ENCODE assay signal across 10 mouse cellular contexts in genomic region chr4:45844355-45844754, GRCm38 (mm10). TPM values are rescaled to one million over a fixed set of nuclear protein-coding genes. Genes with fewer than 3 reads are reported as not detected.
A peak's percentile ranks its signal among the peaks of the same experiment; 100 is the strongest.
DNase-seq lines count a peak whose midpoint lies in the region; ATAC-seq and TF ChIP-seq lines count a peak whose summit lies in the region.
"Had no signal": no experiment of that assay in that cellular context is flagged by ENCODE, and none has a peak within 500 bp of the region (broad histone marks: within the 10 kb centered on the region; RNA-seq: fewer than 3 reads in every experiment).

No protein-coding gene starts in this region.

- TF ChIP-seq POLR2A in small intestine, adult 2 months (IDR thresholded peaks at IDR 0.05; ENCODE audit: low read depth, low read length): no peak

- no peaks in the 10 kb centered on the region for H3K36me3 ChIP-seq in heart, postnatal 0 days (replicated peaks; ENCODE audit: control insufficient read depth, insufficient read depth, low read length)
- no peaks in the 10 kb centered on the region for H3K36me3 ChIP-seq in heart, embryonic 10.5 days
- no peaks in the 10 kb centered on the region for H3K36me3 ChIP-seq in forebrain, embryonic 12.5 days (replicated peaks)
- H3K36me3 ChIP-seq in small intestine, adult 2 months (ENCODE audit: control insufficient read depth, insufficient read depth, low read length): no peaks in the 10 kb centered on the region
- H3K36me3 ChIP-seq: embryonic facial prominence, embryonic 12.5 days had no signal

- no peak for DNase-seq in heart, postnatal 0 days (ENCODE audit: low spot score)
- no peak for DNase-seq in heart, embryonic 10.5 days (ENCODE audit: low spot score)
- DNase-seq in urinary bladder, postnatal 14 days (ENCODE audit: low spot score): peak; percentile 24
- no peak for DNase-seq in urinary bladder, adult 18-20 months (ENCODE audit: low spot score in 2 of 2)
- DNase-seq in lung, postnatal 10 days: peak; percentile 29
- DNase-seq in ovary, postnatal 14 days (ENCODE audit: low spot score): no peak

- no peak overlapping the region for H3K27ac ChIP-seq in heart, postnatal 0 days (ENCODE audit: low read depth)
- H3K27ac ChIP-seq in heart, embryonic 10.5 days: no peak overlapping the region
- H3K27ac ChIP-seq in forebrain, embryonic 12.5 days: no peak overlapping the region
- no peak overlapping the region for H3K27ac ChIP-seq in small intestine, adult 2 months (ENCODE audit: insufficient read depth, low read depth, low read length)
- H3K27ac ChIP-seq: embryonic facial prominence, embryonic 12.5 days had no signal

- no peak overlapping the region for H3K4me3 ChIP-seq in heart, postnatal 0 days (ENCODE audit: low read depth, low read length)
- H3K4me3 ChIP-seq in heart, embryonic 10.5 days: no peak overlapping the region
- no peak overlapping the region for H3K4me3 ChIP-seq in forebrain, embryonic 12.5 days (replicated peaks)
- no peak overlapping the region for H3K4me3 ChIP-seq in small intestine, adult 2 months (ENCODE audit: low read depth, low read length)
- H3K4me3 ChIP-seq: embryonic facial prominence, embryonic 12.5 days had no signal

- no peak overlapping the region for H3K9ac ChIP-seq in heart, postnatal 0 days (replicated peaks; ENCODE audit: low read depth, low read length)
- H3K9ac ChIP-seq in forebrain, embryonic 12.5 days: no peak overlapping the region
- H3K9ac ChIP-seq: embryonic facial prominence, embryonic 12.5 days had no signal

- WGBS in heart, postnatal 0 days: 48% methylated on average over 14 of the region's 14 CpGs
- 39% methylated on average over 14 of the region's 14 CpGs for WGBS in heart, embryonic 10.5 days
- WGBS in forebrain, embryonic 12.5 days: 46% methylated on average over 14 of the region's 14 CpGs
- 48% methylated on average over 14 of the region's 14 CpGs for WGBS in small intestine, adult 2 months

- H3K27me3 ChIP-seq in heart, postnatal 0 days (ENCODE audit: control insufficient read depth, insufficient read depth, low read length): 0 out of 2 replicates have a peak, but pooled peaks cover 4% of the 10 kb centered on the region
- H3K27me3 ChIP-seq in heart, embryonic 10.5 days (ENCODE audit: insufficient read depth, poor library complexity, severe bottlenecking): peaks cover 41% of the 10 kb centered on the region
- peaks cover 13% of the 10 kb centered on the region; the same call in 1 of the 2 replicates for H3K27me3 ChIP-seq in forebrain, embryonic 12.5 days
- H3K27me3 ChIP-seq in small intestine, adult 2 months (ENCODE audit: control insufficient read depth, insufficient read depth, low read length): no peaks in the 10 kb centered on the region

- H3K4me1 ChIP-seq in heart, postnatal 0 days (ENCODE audit: control insufficient read depth, insufficient read depth): no peaks in the 10 kb centered on the region
- H3K4me1 ChIP-seq in heart, embryonic 10.5 days: peaks cover 10% of the 10 kb centered on the region
- peaks cover 9% of the 10 kb centered on the region for H3K4me1 ChIP-seq in forebrain, embryonic 12.5 days
- peaks cover 11% of the 10 kb centered on the region for H3K4me1 ChIP-seq in small intestine, adult 2 months (ENCODE audit: control insufficient read depth, insufficient read depth, insufficient read length, low read length)
- H3K4me1 ChIP-seq: embryonic facial prominence, embryonic 12.5 days had no signal

- H3K9me3 ChIP-seq in heart, postnatal 0 days (replicated peaks; ENCODE audit: control insufficient read depth, low read length): no peaks in the 10 kb centered on the region
- H3K9me3 ChIP-seq in heart, embryonic 10.5 days: no peaks in the 10 kb centered on the region
- no peaks in the 10 kb centered on the region for H3K9me3 ChIP-seq in forebrain, embryonic 12.5 days
- H3K9me3 ChIP-seq: embryonic facial prominence, embryonic 12.5 days had no signal

- no peak for ATAC-seq in heart, postnatal 0 days (ENCODE audit: insufficient read depth, low read depth)
- ATAC-seq in forebrain, embryonic 12.5 days (ENCODE audit: low FRiP score): no peak

- TF ChIP-seq CTCF in heart, postnatal 0 days (IDR thresholded peaks at IDR 0.05; ENCODE audit: low read depth): peak; percentile 73
- peak; percentile 31; the same call in 1 of the 2 replicates for TF ChIP-seq CTCF in small intestine, adult 2 months (IDR thresholded peaks at IDR 0.05; ENCODE audit: extremely low read depth, insufficient read length, insufficient replicate concordance, low read depth, low read length)

- TF ChIP-seq EP300 in heart, postnatal 0 days (IDR thresholded peaks at IDR 0.05; ENCODE audit: low read depth): no peak

- H3K4me2 ChIP-seq in heart, postnatal 0 days (ENCODE audit: low read depth, low read length): no peak overlapping the region
- H3K4me2 ChIP-seq in forebrain, embryonic 12.5 days: 0 out of 2 replicates have a peak overlapping the region, but pooled peaks have one; percentile 10
- H3K4me2 ChIP-seq: embryonic facial prominence, embryonic 12.5 days had no signal

RNA-seq across cellular contexts. Expression of gene Stra6l, which starts 4.1 kb away (rescaled TPM):
- 0.19 TPM in 1 of 2 replicates, not detected in the other for total RNA-seq in heart, postnatal 0 days (2014; rRNA removed; ENCODE audit: low replicate concordance)
- 0.12 and 0.18 TPM in 2 replicates for polyA plus RNA-seq in heart, postnatal 0 days (2015; fragmentation: Nextera tagmentation; extraction: Ambion mirVana)
- polyA plus RNA-seq in heart, embryonic 10.5 days (2016; fragmentation: Nextera tagmentation; extraction: Ambion mirVana): 0.21 and 0.55 TPM in 2 replicates
- 0.65 and 1.2 TPM in 2 replicates for polyA plus RNA-seq in forebrain, embryonic 12.5 days (2016; fragmentation: Nextera tagmentation; extraction: Ambion mirVana)
- 2.3 and 7.1 TPM in 2 replicates for polyA plus RNA-seq in small intestine, adult 2 months (2012; rRNA removed)
- total RNA-seq: left cerebral cortex, postnatal 14 days had no signal

RNA-seq across cellular contexts. Expression of gene Igfbpl1, which starts 17.6 kb away (rescaled TPM):
- 9.3 and 9.7 TPM in 2 replicates for total RNA-seq in heart, postnatal 0 days (2014; rRNA removed; ENCODE audit: low replicate concordance)
- 1.6 and 2.0 TPM in 2 replicates for polyA plus RNA-seq in heart, postnatal 0 days (2015; fragmentation: Nextera tagmentation; extraction: Ambion mirVana)
- polyA plus RNA-seq in heart, embryonic 10.5 days (2016; fragmentation: Nextera tagmentation; extraction: Ambion mirVana): 7.4 and 15.7 TPM in 2 replicates
- polyA plus RNA-seq in forebrain, embryonic 12.5 days (2016; fragmentation: Nextera tagmentation; extraction: Ambion mirVana): 55.9 and 74.5 TPM in 2 replicates
- 0.42 TPM in 1 of 2 replicates, not detected in the other for polyA plus RNA-seq in small intestine, adult 2 months (2012; rRNA removed)

RNA-seq across cellular contexts. Expression of gene Aldh1b1, which starts 45.5 kb away (rescaled TPM):
- 238 and 284 TPM in 2 replicates for total RNA-seq in heart, postnatal 0 days (2014; rRNA removed; ENCODE audit: low replicate concordance)
- polyA plus RNA-seq in heart, postnatal 0 days (2015; fragmentation: Nextera tagmentation; extraction: Ambion mirVana): 200 and 211 TPM in 2 replicates
- polyA plus RNA-seq in heart, embryonic 10.5 days (2016; fragmentation: Nextera tagmentation; extraction: Ambion mirVana): 46.1 and 80.9 TPM in 2 replicates
- polyA plus RNA-seq in forebrain, embryonic 12.5 days (2016; fragmentation: Nextera tagmentation; extraction: Ambion mirVana): 9.7 and 11.3 TPM in 2 replicates
- 55.3 and 276 TPM in 2 replicates for polyA plus RNA-seq in small intestine, adult 2 months (2012; rRNA removed)

RNA-seq across cellular contexts. Expression of gene Ccdc180, which starts 45.7 kb away (rescaled TPM):
- total RNA-seq in heart, postnatal 0 days (2014; rRNA removed; ENCODE audit: low replicate concordance): 0.46 TPM in 1 of 2 replicates, not detected in the other
- polyA plus RNA-seq in heart, postnatal 0 days (2015; fragmentation: Nextera tagmentation; extraction: Ambion mirVana): 0.10 and 0.12 TPM in 2 replicates
- polyA plus RNA-seq in heart, embryonic 10.5 days (2016; fragmentation: Nextera tagmentation; extraction: Ambion mirVana): 0.04 and 0.05 TPM in 2 replicates
- polyA plus RNA-seq in forebrain, embryonic 12.5 days (2016; fragmentation: Nextera tagmentation; extraction: Ambion mirVana): 0.11 and 0.17 TPM in 2 replicates
- not detected in 2 replicates for polyA plus RNA-seq in small intestine, adult 2 months (2012; rRNA removed)
- polyA plus RNA-seq: embryonic facial prominence, embryonic 12.5 days had no signal

Comparison
In these comparisons a context has a peak if more than half of its experiments do, and no peak if none do; other contexts are left out.
1. DNase-seq: peak in urinary bladder, postnatal 14 days (single experiment) and lung, postnatal 10 days (single experiment); none in heart, postnatal 0 days (single experiment), heart, embryonic 10.5 days (single experiment), urinary bladder, adult 18-20 months (0 of 2) and ovary, postnatal 14 days (single experiment).